In the genomic region with DNA sequence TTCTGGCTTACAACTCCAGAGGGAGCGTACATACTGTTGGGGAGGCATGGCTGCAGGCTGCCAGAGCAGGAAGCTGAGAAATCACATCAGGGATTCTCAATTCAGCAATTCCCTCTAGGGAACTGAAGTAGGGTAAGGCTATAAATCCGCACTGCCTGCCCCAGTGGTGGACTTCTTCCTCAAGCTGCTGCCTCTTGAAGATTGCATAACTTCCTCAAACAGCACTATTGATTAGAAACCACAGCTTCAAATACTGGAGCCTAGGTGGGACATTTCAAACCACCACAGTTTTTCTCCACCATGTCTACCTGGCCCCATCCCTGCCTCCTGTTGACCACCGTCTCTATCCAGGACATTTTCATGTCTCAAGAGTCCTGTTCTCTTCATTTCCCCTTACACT, we compare ENCODE assay signal across 18 mouse cellular contexts. TPM values are rescaled to one million over a fixed set of nuclear protein-coding genes. Genes with fewer than 3 reads are reported as not detected.
DNase-seq lines count a peak whose midpoint lies in the region; ATAC-seq lines count a peak whose summit lies in the region.
"Had no signal": no experiment of that assay in that cellular context is flagged by ENCODE, and none has a peak within 500 bp of the region (broad histone marks: within the 10 kb centered on the region; RNA-seq: fewer than 3 reads in every experiment).

No protein-coding gene starts in this region.

- no peaks in the 10 kb centered on the region for H3K27me3 ChIP-seq in limb, embryonic 10.5 days (ENCODE audit: low read depth, poor library complexity, severe bottlenecking)
- H3K27me3 ChIP-seq: CH12.LX; hindbrain, embryonic 13.5 days; midbrain, embryonic 12.5 days; stomach, embryonic 15.5 days had no signal

- H3K4me3 ChIP-seq in limb, embryonic 10.5 days = no peak overlapping the region
- H3K4me3 ChIP-seq: hindbrain, embryonic 13.5 days; midbrain, embryonic 12.5 days; stomach, embryonic 15.5 days had no signal

- no peak overlapping the region for H3K27ac ChIP-seq in limb, embryonic 10.5 days
- H3K27ac ChIP-seq: hindbrain, embryonic 13.5 days; midbrain, embryonic 12.5 days; stomach, embryonic 15.5 days had no signal

- H3K9me3 ChIP-seq in limb, embryonic 10.5 days (replicated peaks) = no peaks in the 10 kb centered on the region
- H3K9me3 ChIP-seq: hindbrain, embryonic 13.5 days; midbrain, embryonic 12.5 days; stomach, embryonic 15.5 days had no signal

- H3K4me1 ChIP-seq in limb, embryonic 10.5 days = peaks cover 43% of the 10 kb centered on the region
- H3K4me1 ChIP-seq: midbrain, embryonic 12.5 days had no signal

- DNase-seq in lung, postnatal 36 days = peak; percentile 44
- DNase-seq in lung, postnatal 4 days = no peak
- no peak for DNase-seq in urinary bladder, postnatal 4 days (ENCODE audit: low spot score in 2 of 2)
- DNase-seq in limb, embryonic 10.5 days (ENCODE audit: low spot score) = no peak
- DNase-seq in thymus, postnatal 0 days (ENCODE audit: low spot score) = no peak
- DNase-seq: adrenal gland, postnatal 25 days; cerebellum, adult 8-10 months; kidney, adult 2 months; kidney, postnatal 25 days; spleen, adult 18-20 months; thymus, adult 2 months had no signal

- ATAC-seq in granulocyte monocyte progenitor cell, adult 5-6 weeks (replicated peaks; ENCODE audit: poor library complexity, severe bottlenecking) = peak; percentile 97
- peak; percentile 98 for ATAC-seq in megakaryocyte, adult 5-6 weeks (ENCODE audit: poor library complexity, severe bottlenecking)
- ATAC-seq: lung, postnatal 0 days had no signal

- H3K36me3 ChIP-seq in limb, embryonic 10.5 days = peaks cover 27% of the 10 kb centered on the region
- H3K36me3 ChIP-seq: hindbrain, embryonic 13.5 days had no signal

- WGBS in limb, embryonic 10.5 days = 77% methylated on average over 3 of the region's 3 CpGs

RNA-seq across cellular contexts. Expression of gene Adk, which starts 38.0 kb away (rescaled TPM):
- 69.1 and 73.1 TPM in 2 replicates for total RNA-seq in granulocyte monocyte progenitor cell, adult 5-6 weeks (2014; fragmentation: Nextera tagmentation)
- total RNA-seq in granulocyte monocyte progenitor cell, adult 5-6 weeks (2017) = 96.7 and 125 TPM in 2 replicates
- total RNA-seq in megakaryocyte, adult 5-6 weeks (2015) = 41.2 and 47.1 TPM in 2 replicates
- total RNA-seq in megakaryocyte, adult 5-6 weeks (2017) = 28.6 and 54.7 TPM in 2 replicates
- polyA plus RNA-seq in limb, embryonic 10.5 days (2016; fragmentation: Nextera tagmentation; extraction: Ambion mirVana) = 170 and 179 TPM in 2 replicates
- 98.5 and 102 TPM in 2 replicates for polyA plus RNA-seq in thymus, postnatal 0 days (2015; fragmentation: Nextera tagmentation; extraction: Ambion mirVana)

RNA-seq across cellular contexts. Expression of gene Ap3m1, which starts 38.1 kb away (rescaled TPM):
- 54.1 and 71.7 TPM in 2 replicates for total RNA-seq in granulocyte monocyte progenitor cell, adult 5-6 weeks (2014; fragmentation: Nextera tagmentation)
- total RNA-seq in granulocyte monocyte progenitor cell, adult 5-6 weeks (2017) = 66.0 and 83.4 TPM in 2 replicates
- 66.8 and 78.9 TPM in 2 replicates for total RNA-seq in megakaryocyte, adult 5-6 weeks (2015)
- 79.7 and 96.9 TPM in 2 replicates for total RNA-seq in megakaryocyte, adult 5-6 weeks (2017)
- polyA plus RNA-seq in limb, embryonic 10.5 days (2016; fragmentation: Nextera tagmentation; extraction: Ambion mirVana) = 70.6 and 78.4 TPM in 2 replicates
- 51.0 and 55.7 TPM in 2 replicates for polyA plus RNA-seq in thymus, postnatal 0 days (2015; fragmentation: Nextera tagmentation; extraction: Ambion mirVana)
